Mouse (Mus musculus) heart, embryonic 12.5 days (tissue): ENCODE results near the gene Clic6. TPM values are rescaled to one million over a fixed set of nuclear protein-coding genes. Genes with fewer than 3 reads are reported as not detected.

Source experiments
- ATAC-seq: fragments of 200-750 bp; cut with Nextera tagmentation; 2 replicates; pipeline ENCODE4 v1.8.0; 2017; ENCODE audit warnings: moderate TSS enrichment, moderate library complexity; ENCODE audit not compliant: insufficient number of reproducible peaks, low FRiP score
- H3K27ac ChIP-seq: fragments of 300-500 bp; sonication (generic); 2 replicates; pipeline ENCODE4 v1.5.1; 2016; ENCODE audit warnings: mild to moderate bottlenecking, moderate library complexity; ENCODE audit not compliant: poor library complexity, severe bottlenecking
- H3K27me3 ChIP-seq: fragments of 300-500 bp; sonication (generic); replicated peaks from 2 replicates; pipeline ENCODE4 v1.6.1; 2016; ENCODE audit warnings: mild to moderate bottlenecking, moderate library complexity
- H3K36me3 ChIP-seq: fragments of 300-500 bp; sonication (generic); 2 replicates; pipeline ENCODE4 v1.6.1; 2016; ENCODE audit warnings: mild to moderate bottlenecking, moderate library complexity
- H3K4me1 ChIP-seq: fragments of 300-500 bp; sonication (generic); replicated peaks from 2 replicates; pipeline ENCODE4 v1.6.1; 2016; ENCODE audit warnings: mild to moderate bottlenecking
- H3K4me2 ChIP-seq: fragments of 300-500 bp; sonication (generic); 2 replicates; pipeline ENCODE4 v1.6.1; 2016; ENCODE audit warnings: mild to moderate bottlenecking, moderate library complexity
- H3K4me3 ChIP-seq: fragments of 300-500 bp; sonication (generic); 2 replicates; pipeline ENCODE4 v1.5.1; 2016; ENCODE audit warnings: mild to moderate bottlenecking
- H3K9ac ChIP-seq: fragments of 300-500 bp; sonication (generic); 2 replicates; pipeline ENCODE4 v1.6.1; 2016; ENCODE audit warnings: mild to moderate bottlenecking, moderate library complexity
- H3K9me3 ChIP-seq: fragments of 300-500 bp; sonication (generic); replicated peaks from 2 replicates; pipeline ENCODE4 v1.6.1; 2016; ENCODE audit warnings: mild to moderate bottlenecking, moderate library complexity
- WGBS: fragments of 180-500 bp; shearing (Covaris S2); methylation state at CpG from one replicate; pipeline ENCODE4 v1.1.7; 2016; 5-methylcytosine and 5-hydroxymethylcytosine counted together
- polyA plus RNA-seq: library from polyadenylated mRNA; unstranded; fragments of >200 nt; fragmentation: Nextera tagmentation; extraction: Ambion mirVana; gene quantifications from 2 replicates; pipeline ENCODE4 v1.2.1, GENCODE M21; 2016

The Clic6 gene
- 1.7 and 1.8 TPM in 2 replicates for polyA plus RNA-seq

- Histone ChIP-seq H3K9ac (no peak within 1 kb of the TSS), H3K4me3 (no peak within 1 kb of the TSS), H3K9me3 (no peaks in the 10 kb centered on the region), H3K27ac (no peak within 1 kb of the TSS), H3K36me3 (no peaks in the 10 kb centered on the region), H3K4me2 (no peak within 1 kb of the TSS), H3K4me1 (peaks cover 3% of the 10 kb centered on the region; the same call in 1 of the 2 replicates), H3K27me3 (peaks cover 10% of the 10 kb centered on the region)
- 86% methylated on average over 5 of the region's 5 CpGs for WGBS
- no peak for ATAC-seq
These were observed at the start of gene Clic6 for GRCm38 (mm10) chr16:92485436-92485835. Gene Clic6, plus strand, starts transcription at chr16:92485736.

- Histone ChIP-seq H3K36me3 (no peaks in the 10 kb centered on the region), H3K9me3 (no peaks in the 10 kb centered on the region), H3K4me1 (peaks cover 72% of the 10 kb centered on the region), H3K4me2 (no peak overlapping the region), H3K27ac (no peak overlapping the region), H3K27me3 (no peaks in the 10 kb centered on the region), H3K9ac (no peak overlapping the region), H3K4me3 (no peak overlapping the region)
- 54% methylated on average over 2 of the region's 2 CpGs for WGBS
- ATAC-seq: no peak
These were observed 45.8 kb upstream of the Clic6 start for GRCm38 (mm10) chr16:92439775-92440174.

GRCm38 (mm10) chr16:92440229-92440628 lies 45.3 kb upstream of the Clic6 start:
- Histone ChIP-seq H3K9ac (no peak overlapping the region), H3K4me3 (no peak overlapping the region), H3K36me3 (no peaks in the 10 kb centered on the region), H3K27me3 (no peaks in the 10 kb centered on the region), H3K9me3 (no peaks in the 10 kb centered on the region), H3K4me2 (no peak overlapping the region), H3K4me1 (peaks cover 72% of the 10 kb centered on the region), H3K27ac (no peak overlapping the region)
- no peak for ATAC-seq
- WGBS: 78% methylated on average over 8 of the region's 8 CpGs

GRCm38 (mm10) chr16:92441203-92441602 lies 44.3 kb upstream of the Clic6 start:
- ATAC-seq: no peak
- H3K36me3 ChIP-seq: no peaks in the 10 kb centered on the region
- no peak overlapping the region for H3K9ac ChIP-seq
- 75% methylated on average over 3 of the region's 3 CpGs for WGBS
- H3K27me3 ChIP-seq: no peaks in the 10 kb centered on the region
- H3K27ac ChIP-seq: no peak overlapping the region
- H3K4me2 ChIP-seq: no peak overlapping the region
- H3K9me3 ChIP-seq: no peaks in the 10 kb centered on the region
- H3K4me3 ChIP-seq: no peak overlapping the region
- peaks cover 70% of the 10 kb centered on the region for H3K4me1 ChIP-seq

- Histone ChIP-seq H3K36me3 (no peaks in the 10 kb centered on the region), H3K9ac (peak overlapping the region; percentile 9; the same call in 1 of the 2 replicates), H3K27me3 (peaks cover 4% of the 10 kb centered on the region; the same call in 1 of the 2 replicates), H3K9me3 (no peaks in the 10 kb centered on the region), H3K27ac (0 out of 2 replicates have a peak overlapping the region, but pooled peaks have one; percentile 94), H3K4me1 (peaks cover 65% of the 10 kb centered on the region), H3K4me3 (no peak overlapping the region), H3K4me2 (no peak overlapping the region)
- WGBS: 90% methylated on average over 11 of the region's 11 CpGs
- ATAC-seq: no peak
These were observed 43.4 kb upstream of the Clic6 start for GRCm38 (mm10) chr16:92442150-92442549.

GRCm38 (mm10) chr16:92442946-92443345 lies 42.6 kb upstream of the Clic6 start:
- ATAC-seq: no peak; the same call in 1 of the 2 replicates
- Histone ChIP-seq H3K9me3 (no peaks in the 10 kb centered on the region), H3K4me1 (peaks cover 65% of the 10 kb centered on the region), H3K27ac (peak overlapping the region; percentile 94), H3K4me3 (no peak overlapping the region), H3K27me3 (peaks cover 10% of the 10 kb centered on the region), H3K9ac (peak overlapping the region; percentile 9; the same call in 1 of the 2 replicates), H3K4me2 (peak overlapping the region; percentile 5; the same call in 1 of the 2 replicates), H3K36me3 (no peaks in the 10 kb centered on the region)
- WGBS: 80% methylated on average over 4 of the region's 4 CpGs

GRCm38 (mm10) chr16:92443644-92444113 lies 41.9 kb upstream of the Clic6 start:
- Histone ChIP-seq H3K9me3 (no peaks in the 10 kb centered on the region), H3K27me3 (peaks cover 16% of the 10 kb centered on the region), H3K27ac (peak overlapping the region; percentile 94), H3K4me2 (peak overlapping the region; percentile 5), H3K4me1 (peaks cover 62% of the 10 kb centered on the region), H3K4me3 (no peak overlapping the region), H3K36me3 (peaks cover 3% of the 10 kb centered on the region; the same call in 1 of the 2 replicates), H3K9ac (peak overlapping the region; percentile 63)
- 12% methylated on average over 13 of the region's 13 CpGs for WGBS
- peak; percentile 84 for ATAC-seq

- Histone ChIP-seq H3K4me2 (no peak overlapping the region), H3K4me1 (peaks cover 51% of the 10 kb centered on the region), H3K4me3 (no peak overlapping the region), H3K27me3 (peaks cover 30% of the 10 kb centered on the region), H3K36me3 (peaks cover 11% of the 10 kb centered on the region; the same call in 1 of the 2 replicates), H3K9me3 (no peaks in the 10 kb centered on the region), H3K27ac (0 out of 2 replicates have a peak overlapping the region, but pooled peaks have one; percentile 94), H3K9ac (peak overlapping the region; percentile 63; the same call in 1 of the 2 replicates)
- 61% methylated on average over 10 of the region's 10 CpGs for WGBS
- no peak for ATAC-seq
These were observed 40.2 kb upstream of the Clic6 start for GRCm38 (mm10) chr16:92445377-92445776.

GRCm38 (mm10) chr16:92449080-92449479 lies 36.5 kb upstream of the Clic6 start:
- H3K4me1 ChIP-seq: peaks cover 40% of the 10 kb centered on the region
- 93% methylated on average over 14 of the region's 14 CpGs for WGBS

GRCm38 (mm10) chr16:92450331-92450730 lies 35.2 kb upstream of the Clic6 start:
- Histone ChIP-seq H3K27me3 (peaks cover 54% of the 10 kb centered on the region), H3K4me2 (no peak overlapping the region), H3K4me3 (no peak overlapping the region), H3K27ac (no peak overlapping the region), H3K9ac (no peak overlapping the region), H3K36me3 (peaks cover 26% of the 10 kb centered on the region), H3K9me3 (no peaks in the 10 kb centered on the region), H3K4me1 (peaks cover 27% of the 10 kb centered on the region)
- no peak for ATAC-seq
- 90% methylated on average over 8 of the region's 8 CpGs for WGBS

More at GRCm38 (mm10) chr16:92449080-92449479, 36.5 kb upstream of the Clic6 start:
- ATAC-seq: no peak
- Histone ChIP-seq H3K27ac (no peak overlapping the region), H3K9me3 (no peaks in the 10 kb centered on the region), H3K9ac (no peak overlapping the region), H3K36me3 (peaks cover 18% of the 10 kb centered on the region), H3K27me3 (peaks cover 45% of the 10 kb centered on the region), H3K4me2 (no peak overlapping the region), H3K4me3 (no peak overlapping the region)

- peak; percentile 55; the same call in 1 of the 2 replicates for ATAC-seq
- no peaks in the 10 kb centered on the region for H3K9me3 ChIP-seq
- peak overlapping the region; percentile 35; the same call in 1 of the 2 replicates for H3K9ac ChIP-seq
- no peak overlapping the region for H3K4me3 ChIP-seq
- no peak overlapping the region for H3K4me2 ChIP-seq
- 40% methylated on average over 17 of the region's 17 CpGs for WGBS
- H3K27me3 ChIP-seq: peaks cover 59% of the 10 kb centered on the region
- peaks cover 21% of the 10 kb centered on the region for H3K4me1 ChIP-seq
- peak overlapping the region; percentile 55 for H3K27ac ChIP-seq
- peaks cover 26% of the 10 kb centered on the region for H3K36me3 ChIP-seq
These were observed 33.9 kb upstream of the Clic6 start for GRCm38 (mm10) chr16:92451516-92452072.
